Mouse (Mus musculus) kidney, postnatal 36 days (tissue): ENCODE results near the gene Hoxa2.

Source experiments
- DNase-seq, 2 experiments: peaks; one replicate each; pipeline ENCODE4 v3.0.0; 2021 to 2022; ENCODE audit warnings: mixed read lengths in 2 of 2

The Hoxa2 gene

DNA sequence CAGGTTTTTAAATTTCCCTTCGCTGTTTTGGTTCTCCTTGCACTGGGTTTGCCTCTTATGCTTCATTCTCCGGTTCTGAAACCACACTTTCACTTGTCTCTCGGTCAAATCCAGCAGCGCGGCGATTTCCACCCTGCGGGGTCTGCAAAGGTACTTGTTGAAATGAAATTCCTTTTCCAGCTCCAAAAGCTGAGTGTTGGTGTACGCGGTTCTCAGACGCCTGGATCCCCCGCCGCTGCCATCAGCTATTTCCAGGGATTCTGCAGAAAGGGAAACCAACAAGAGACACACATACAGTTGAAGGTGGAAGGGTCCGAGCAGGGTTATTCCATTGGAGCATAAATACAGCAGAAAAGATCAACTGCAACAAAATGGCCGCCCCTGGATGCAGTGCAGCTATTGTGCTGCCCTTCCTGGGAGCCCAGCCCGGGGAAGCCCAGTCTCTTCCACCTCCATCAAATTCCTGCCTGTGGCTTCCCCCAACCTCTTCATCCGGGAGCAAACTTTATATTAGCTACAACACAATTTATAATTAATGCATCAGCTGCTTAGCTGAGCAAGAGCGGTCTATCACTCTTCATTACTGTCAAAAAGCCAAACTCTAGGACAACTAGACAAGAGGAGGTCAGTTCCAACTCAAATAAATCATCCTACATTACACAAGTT lies 1.1 kb downstream of the Hoxa2 start:
- no peak for DNase-seq

DNA sequence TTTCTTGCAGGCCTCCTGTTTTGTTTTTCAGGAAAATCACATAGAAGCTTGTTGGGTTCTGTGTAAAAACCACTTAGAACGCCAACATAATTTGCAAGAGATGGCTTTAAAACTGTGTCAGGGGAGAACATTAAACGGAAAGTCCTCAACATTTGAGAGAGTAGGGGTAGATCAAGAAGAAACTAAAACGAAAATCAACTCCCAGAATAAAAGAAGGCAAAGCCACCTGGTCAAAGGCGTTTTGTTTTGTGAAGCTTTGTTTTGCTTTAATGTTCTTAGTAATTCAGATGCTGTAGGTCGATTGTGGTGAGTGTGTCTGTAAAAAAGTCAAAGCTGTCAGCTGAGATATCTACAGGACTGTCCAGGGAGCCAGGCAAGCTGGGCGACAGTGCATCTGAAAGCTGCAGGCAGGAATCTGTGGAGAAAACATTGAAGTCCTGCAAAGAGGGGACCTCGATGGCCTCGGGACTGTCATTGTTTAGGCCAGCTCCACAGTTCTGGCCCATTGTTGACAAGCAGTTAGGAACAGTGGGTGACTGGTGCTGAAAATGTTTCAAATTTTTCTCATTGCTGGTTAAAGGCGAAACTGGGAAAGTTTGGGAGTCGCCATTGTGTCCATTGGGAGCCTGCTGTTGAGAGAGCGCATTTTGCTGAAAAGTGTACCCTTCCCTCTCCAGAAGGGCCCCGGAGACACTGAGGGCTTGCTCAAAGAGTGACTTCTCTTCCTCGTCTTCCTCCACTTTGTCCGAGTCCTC lies 1.8 kb downstream of the Hoxa2 start:
- no peak for DNase-seq

GRCm38 (mm10) chr6:52162093-52162380 lies 2.6 kb downstream of the Hoxa2 start:
- peak in 1 of 2 experiments; percentile 35 for DNase-seq

- DNase-seq = no peak
Measured at GRCm38 (mm10) chr6:52161336-52162092, 3.1 kb downstream of the Hoxa2 start.

DNA sequence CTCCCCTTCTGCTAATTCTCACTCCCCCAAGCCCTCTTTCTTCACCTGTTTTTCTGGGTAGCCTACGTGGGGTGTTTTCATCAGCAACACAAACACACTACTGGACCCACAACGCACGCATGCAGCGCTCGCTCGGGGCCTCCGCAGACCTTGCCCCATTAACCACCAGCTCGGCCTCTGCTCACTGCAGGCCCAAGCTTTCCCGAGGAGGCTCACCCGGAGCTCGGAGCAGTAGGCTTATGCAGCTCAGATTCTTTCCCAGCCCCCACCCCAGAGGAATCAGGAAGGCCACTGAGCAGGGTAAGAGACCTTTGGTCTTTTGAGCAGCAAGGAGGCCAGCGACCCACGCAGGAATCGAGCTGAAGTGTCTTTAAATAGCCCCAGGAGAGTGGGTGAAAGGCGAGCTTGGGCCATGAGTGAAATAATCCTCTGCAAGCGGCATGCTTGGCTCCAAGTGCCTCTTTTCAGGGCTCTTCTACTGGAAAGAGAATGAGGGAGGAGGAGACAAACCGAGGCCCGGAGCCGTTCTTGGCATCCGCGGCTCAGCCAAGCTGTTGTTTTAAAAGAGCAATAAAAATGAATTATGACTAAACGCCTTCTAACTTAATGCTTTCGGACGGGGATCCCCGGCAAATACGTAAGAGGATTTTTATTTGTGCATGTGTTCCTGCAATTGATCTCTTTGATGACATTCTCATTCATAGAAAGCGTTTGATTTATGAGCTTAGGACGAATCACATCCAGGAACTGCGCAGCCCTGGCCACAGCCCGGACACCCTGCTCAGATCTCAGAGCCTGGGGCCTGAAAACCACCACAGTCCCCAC lies 3.9 kb downstream of the Hoxa2 start:
- DNase-seq = peak; percentile 82 to 86

GRCm38 (mm10) chr6:52159979-52160378 lies 4.7 kb downstream of the Hoxa2 start:
- peak; percentile 43 to 65 for DNase-seq

DNA sequence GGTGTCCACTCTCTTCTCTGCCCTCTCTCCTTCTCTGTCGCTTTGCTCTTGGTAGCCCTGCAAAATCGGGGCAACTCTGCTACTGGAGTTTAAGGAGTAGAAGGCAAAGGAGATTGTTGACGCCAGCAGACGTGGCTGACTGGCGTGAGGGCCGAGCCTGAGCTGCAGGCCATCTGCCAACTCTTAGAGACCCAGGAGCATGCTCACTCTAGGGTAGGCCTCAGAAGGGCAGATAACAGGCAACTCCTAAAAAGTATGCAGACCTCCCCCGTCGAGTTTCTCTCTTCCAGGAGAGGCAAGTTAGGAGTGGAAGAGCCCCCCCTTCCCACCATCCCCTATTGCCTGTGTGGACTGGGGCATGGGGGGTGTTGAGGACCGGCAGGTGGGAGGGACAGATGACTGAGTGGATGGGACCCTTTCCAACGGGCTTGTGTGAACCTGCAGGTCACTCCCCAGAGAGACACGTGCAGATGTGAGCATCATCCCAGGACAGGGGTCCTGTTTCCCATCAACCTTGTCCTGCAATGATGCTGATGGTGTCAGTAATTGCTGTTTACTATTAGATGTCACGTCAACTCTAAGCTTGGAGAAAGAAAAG lies 5.4 kb downstream of the Hoxa2 start:
- DNase-seq = peak; percentile 63 to 69

DNA sequence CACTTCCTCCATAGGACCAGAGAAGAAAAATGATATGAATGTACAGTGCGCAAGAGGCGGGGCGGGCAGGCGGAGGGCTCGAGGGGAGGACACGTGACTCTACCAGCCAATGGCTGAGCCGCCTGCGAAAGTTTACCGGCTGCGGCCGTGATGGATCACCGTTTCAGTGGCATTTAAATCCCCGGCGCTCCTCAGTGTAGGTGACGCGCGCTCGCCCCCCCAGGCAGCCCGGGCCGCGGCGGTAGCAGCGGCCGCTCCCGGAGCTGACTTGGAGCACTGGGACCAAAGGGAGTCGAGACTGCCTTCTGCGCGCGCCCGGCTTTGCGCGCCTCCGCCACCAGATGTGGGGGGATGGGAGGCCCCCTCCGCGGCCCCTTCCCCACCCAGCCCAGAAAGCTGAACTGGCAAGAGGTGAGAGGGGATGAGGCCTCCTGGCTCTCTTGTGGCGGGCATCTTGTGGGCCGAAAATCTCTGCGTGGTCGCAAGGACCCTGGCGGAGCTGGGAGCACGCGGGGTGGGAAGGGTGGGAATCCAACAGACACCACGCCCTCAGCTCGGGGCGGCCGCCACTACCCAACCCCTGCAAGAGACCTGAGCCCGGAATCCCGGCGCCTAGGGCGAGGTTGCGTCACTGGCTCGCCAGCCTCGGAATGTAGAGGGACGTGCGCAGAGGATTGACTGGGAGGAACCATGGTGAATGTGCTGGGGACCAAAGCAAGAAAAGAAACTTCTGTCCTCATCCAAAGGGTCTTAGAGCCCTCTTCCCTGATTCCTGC lies 6.2 kb downstream of the Hoxa2 start, which contains the start of gene Hoxa1:
Hoxa1 (minus strand) TSS at position 42 of the 776 bp plus-strand sequence.
- peak; percentile 92 to 93 for DNase-seq

DNA sequence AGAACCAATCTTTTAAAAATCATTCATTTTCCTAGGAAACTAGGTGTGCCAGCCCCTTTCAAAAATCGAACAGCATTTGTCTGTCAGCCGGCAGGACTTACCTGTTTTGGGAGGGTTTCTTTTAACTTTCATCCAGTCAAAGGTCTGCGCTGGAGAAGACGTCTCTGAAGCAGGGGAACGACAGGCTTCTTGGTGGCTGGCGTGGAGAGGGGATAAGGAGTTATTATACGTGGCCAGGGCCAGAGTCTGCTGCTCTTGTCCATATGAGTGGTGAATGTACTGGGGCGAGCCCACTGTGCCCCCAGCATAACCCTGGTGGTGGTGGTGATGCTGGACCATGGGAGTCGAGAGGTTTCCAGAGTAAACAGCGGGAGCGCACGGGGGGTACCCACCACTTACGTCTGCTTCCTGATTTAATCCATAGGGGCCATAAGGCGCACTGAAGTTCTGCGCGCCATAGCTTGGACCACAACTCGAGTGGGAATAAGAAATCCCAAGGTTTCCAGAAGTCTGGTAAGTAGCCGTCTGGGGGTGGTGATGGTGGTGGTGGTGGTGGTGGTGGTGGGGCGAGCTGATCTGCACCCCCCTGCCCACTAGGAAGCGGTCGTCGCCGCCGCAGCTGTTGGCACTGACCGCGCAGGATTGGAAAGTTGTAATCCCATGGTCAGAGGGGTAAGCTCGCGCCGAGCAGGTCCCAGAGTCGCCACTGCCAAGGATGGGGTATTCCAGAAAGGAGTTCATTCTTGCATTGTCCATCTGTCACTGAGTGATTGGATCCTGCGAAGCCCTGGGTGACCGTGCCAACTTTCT lies 7.0 kb downstream of the Hoxa2 start:
- no peak for DNase-seq

- no peak for DNase-seq
Measured at GRCm38 (mm10) chr6:52156551-52157200, 8.0 kb downstream of the Hoxa2 start.

DNA sequence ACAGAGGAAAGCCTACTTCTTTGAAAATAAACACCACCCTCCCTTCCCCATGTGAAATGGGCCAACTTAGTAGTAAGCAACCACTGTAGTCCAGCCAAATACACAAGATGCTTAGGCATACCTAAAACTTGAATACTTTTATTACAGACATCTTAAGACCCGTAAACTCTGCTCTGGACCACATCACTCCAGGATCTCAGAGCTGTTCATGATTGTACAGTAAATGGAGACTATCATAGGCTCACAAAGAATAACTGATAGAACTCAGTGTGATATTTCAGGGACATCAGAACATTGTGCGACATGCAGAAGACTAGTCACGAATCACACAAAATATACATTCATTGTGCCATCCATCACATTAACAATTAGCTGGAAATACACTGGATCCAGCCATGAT lies 9.2 kb downstream of the Hoxa2 start:
- DNase-seq = no peak

GRCm38 (mm10) chr6:52154044-52154443 lies 10.6 kb downstream of the Hoxa2 start:
- no peak for DNase-seq

DNA sequence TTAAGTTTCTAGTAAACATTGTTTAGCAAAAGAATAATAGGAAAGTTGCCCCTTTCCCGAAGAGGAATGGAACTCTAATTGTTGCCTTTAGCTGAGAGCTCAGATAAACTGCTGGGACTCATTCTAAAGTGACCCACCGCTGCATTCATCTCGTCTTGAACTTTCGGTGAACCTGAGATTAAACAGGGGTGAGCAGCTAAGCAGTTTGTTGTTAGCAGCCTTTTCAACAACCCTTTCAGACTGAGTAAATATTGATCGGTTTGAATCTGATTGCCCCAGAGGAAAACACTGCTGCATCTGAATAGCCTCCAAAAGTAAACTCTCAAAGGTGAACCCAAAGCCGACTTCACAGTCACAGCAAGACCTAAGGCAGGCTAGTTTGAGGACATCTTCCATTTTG lies 11.4 kb downstream of the Hoxa2 start:
- DNase-seq = no peak

GRCm38 (mm10) chr6:52152226-52153193 lies 12.1 kb downstream of the Hoxa2 start:
- no peak for DNase-seq

GRCm38 (mm10) chr6:52151571-52151970 lies 13.1 kb downstream of the Hoxa2 start:
- DNase-seq = no peak

DNA sequence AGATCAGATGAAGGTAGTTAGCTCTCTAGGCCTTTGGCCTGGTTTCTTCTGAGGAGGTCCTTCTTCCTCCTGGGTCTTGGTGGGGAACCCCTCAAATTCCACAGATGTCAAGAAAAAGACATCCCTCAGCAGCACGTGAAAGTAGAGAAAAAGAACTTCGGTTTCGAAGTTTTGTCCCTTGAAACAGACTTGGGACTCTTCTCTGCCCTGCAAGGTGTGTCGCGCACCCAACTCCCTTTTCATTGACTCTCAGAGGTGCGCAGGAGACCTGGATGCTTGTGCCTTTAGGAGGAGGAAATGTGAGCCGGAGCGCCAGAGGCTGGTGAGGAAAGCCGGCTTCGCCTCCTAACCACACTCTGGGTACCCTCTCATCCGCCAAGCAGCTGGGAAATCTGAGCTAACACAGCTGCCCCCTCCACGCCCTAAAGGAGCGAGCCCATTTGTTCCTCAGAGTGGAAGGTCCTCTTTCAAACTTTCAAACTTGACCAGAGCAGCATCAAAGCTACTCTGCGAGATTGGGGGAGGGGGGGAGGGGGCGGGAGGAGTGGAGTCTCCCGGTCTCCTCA lies 14.1 kb downstream of the Hoxa2 start:
- DNase-seq = no peak

DNA sequence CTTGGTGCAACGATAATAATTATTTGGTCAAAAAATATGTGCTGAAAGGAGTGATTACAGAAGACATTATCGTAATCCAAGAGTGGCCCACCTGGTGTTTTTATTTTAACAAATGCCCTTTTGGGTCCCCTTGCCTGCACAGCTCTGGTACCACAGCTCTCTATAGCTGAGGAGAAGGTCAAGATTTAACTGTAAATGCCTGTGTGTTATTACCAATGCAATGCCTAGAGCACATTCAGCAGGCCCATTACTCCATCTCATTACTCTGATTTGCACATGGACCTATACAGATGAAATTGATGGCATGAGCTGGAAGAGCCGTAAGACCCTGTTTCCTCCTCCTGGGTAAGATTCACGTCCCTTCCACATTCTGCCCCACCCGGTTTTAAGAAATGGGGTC lies 25.5 kb downstream of the Hoxa2 start:
- no peak for DNase-seq

DNA sequence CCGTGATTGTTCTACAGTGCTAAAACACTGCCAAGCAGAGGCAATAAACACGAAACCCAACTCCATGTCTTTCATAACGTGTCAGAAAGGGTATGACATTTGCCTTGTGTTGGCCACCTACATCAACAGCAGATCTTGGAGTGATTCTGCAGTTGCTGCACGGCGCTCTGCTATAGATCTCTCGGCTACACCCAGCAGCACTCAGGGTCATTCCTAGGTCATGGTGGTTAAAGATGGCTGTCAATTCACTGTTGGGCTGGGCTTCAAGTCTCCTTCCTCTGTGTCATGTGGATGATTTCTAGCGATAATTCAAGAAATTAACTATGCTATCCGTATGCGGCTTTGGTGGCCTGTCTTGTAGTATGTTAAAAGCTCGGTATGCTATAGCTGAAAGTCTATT lies 26.1 kb downstream of the Hoxa2 start:
- no peak for DNase-seq
